Mouse (Mus musculus): Measurements from ENCODE around the gene Desi1. TPM values are rescaled to one million over a fixed set of nuclear protein-coding genes. Genes with fewer than 3 reads are reported as not detected.
A peak's percentile ranks its signal among the peaks of the same experiment; 100 is the strongest.

Gene Desi1
- polyA plus RNA-seq, 1 experiment from 2014 or later, result 26.9 TPM

GRCm38 (mm10) chr15:81960171-81961077, 73.2 kb downstream of the Desi1 start, which contains the start of gene Pmm1:
Gene Pmm1, minus strand, starts transcription at chr15:81960930.
- peak; percentile 99 for DNase-seq (ENCODE audit: low spot score)
- Histone ChIP-seq H3K36me3 (replicated peaks; ENCODE audit: control insufficient read depth, insufficient read depth, low read depth, low read length) (no peaks in the 10 kb centered on the region), H3K4me2 (ENCODE audit: low read depth, low read length) (peak within 1 kb of the TSS; percentile 83), H3K9me3 (replicated peaks; ENCODE audit: control insufficient read depth, low read length) (no peaks in the 10 kb centered on the region), H3K4me1 (ENCODE audit: control insufficient read depth, insufficient read depth, low read length) (no peaks in the 10 kb centered on the region), H3K9ac (replicated peaks; ENCODE audit: low read length) (peak within 1 kb of the TSS; percentile 46), H3K27me3 (ENCODE audit: control insufficient read depth, insufficient read depth, low read length) (no peaks in the 10 kb centered on the region), H3K27ac (replicated peaks; ENCODE audit: low read depth, low read length) (no peak within 1 kb of the TSS), H3K4me3 (ENCODE audit: low read depth, low read length) (peak within 1 kb of the TSS; percentile 42)
- ATAC-seq (replicated peaks; ENCODE audit: insufficient number of reproducible peaks, low FRiP score, low TSS enrichment, low read depth), result peak; percentile 88
- under 1% methylated on average over 77 of the region's 77 CpGs for WGBS

DNA sequence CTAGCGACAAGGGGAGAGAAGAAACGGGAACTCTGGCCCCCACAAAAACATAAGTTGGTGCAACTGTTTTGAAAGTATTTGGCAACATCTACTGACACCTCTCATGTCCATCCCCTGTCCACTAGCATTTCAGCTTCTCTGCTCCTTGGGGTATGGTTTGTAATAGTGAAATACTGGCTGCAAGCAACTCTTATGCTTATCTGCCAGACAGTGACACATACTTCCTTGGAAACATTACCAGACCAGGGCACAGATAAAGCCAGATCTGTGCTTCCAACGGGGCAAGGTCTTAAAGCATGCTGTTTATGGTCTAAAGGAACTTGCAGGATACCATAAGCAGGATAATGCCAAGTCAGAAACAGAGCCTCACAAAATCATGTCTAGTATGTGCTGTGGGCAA, 74.8 kb downstream of the Desi1 start:
- H3K4me3 ChIP-seq (ENCODE audit: low read depth, low read length), result no peak overlapping the region
- H3K36me3 ChIP-seq (replicated peaks; ENCODE audit: control insufficient read depth, insufficient read depth, low read depth, low read length), result no peaks in the 10 kb centered on the region
- DNase-seq (ENCODE audit: low spot score) (no peak), ATAC-seq (replicated peaks; ENCODE audit: insufficient number of reproducible peaks, low FRiP score, low TSS enrichment, low read depth) (no peak)
- H3K27me3 ChIP-seq (ENCODE audit: control insufficient read depth, insufficient read depth, low read length), result no peaks in the 10 kb centered on the region
- H3K4me2 ChIP-seq (ENCODE audit: low read depth, low read length), result no peak overlapping the region
- 93% methylated on average over 3 of the region's 3 CpGs for WGBS
- H3K9ac ChIP-seq (replicated peaks; ENCODE audit: low read length), result no peak overlapping the region
- no peaks in the 10 kb centered on the region for H3K9me3 ChIP-seq (replicated peaks; ENCODE audit: control insufficient read depth, low read length)
- no peaks in the 10 kb centered on the region for H3K4me1 ChIP-seq (ENCODE audit: control insufficient read depth, insufficient read depth, low read length)
- no peak overlapping the region for H3K27ac ChIP-seq (replicated peaks; ENCODE audit: low read depth, low read length)

DNA sequence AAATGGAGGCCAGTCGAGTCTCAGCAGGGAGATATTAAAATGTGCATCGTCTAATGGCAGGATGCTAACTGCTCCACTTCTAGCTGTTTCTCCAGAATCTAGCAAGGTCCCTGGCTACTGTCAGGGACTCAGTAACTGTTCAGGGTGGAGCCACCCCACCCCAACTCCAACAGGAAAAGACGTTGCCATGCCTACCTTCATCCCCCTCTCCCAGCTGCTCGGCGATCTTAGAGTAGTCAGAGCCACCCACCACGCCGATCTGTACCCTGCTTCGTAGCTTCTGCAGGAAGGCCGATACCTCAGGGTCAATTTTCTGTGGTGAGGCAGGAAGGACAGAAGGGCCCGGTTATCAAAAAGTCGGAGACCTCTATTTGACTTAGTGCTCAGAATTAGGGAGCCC, 76.1 kb downstream of the Desi1 start:
- Histone ChIP-seq H3K4me1 (ENCODE audit: control insufficient read depth, insufficient read depth, low read length) (no peaks in the 10 kb centered on the region), H3K27me3 (ENCODE audit: control insufficient read depth, insufficient read depth, low read length) (no peaks in the 10 kb centered on the region), H3K36me3 (replicated peaks; ENCODE audit: control insufficient read depth, insufficient read depth, low read depth, low read length) (no peaks in the 10 kb centered on the region), H3K27ac (replicated peaks; ENCODE audit: low read depth, low read length) (no peak overlapping the region), H3K4me3 (ENCODE audit: low read depth, low read length) (no peak overlapping the region), H3K4me2 (ENCODE audit: low read depth, low read length) (no peak overlapping the region), H3K9ac (replicated peaks; ENCODE audit: low read length) (no peak overlapping the region), H3K9me3 (replicated peaks; ENCODE audit: control insufficient read depth, low read length) (no peaks in the 10 kb centered on the region)
- ATAC-seq (replicated peaks; ENCODE audit: insufficient number of reproducible peaks, low FRiP score, low TSS enrichment, low read depth) (no peak), DNase-seq (ENCODE audit: low spot score) (no peak)
- 83% methylated on average over 11 of the region's 11 CpGs for WGBS

- Histone ChIP-seq H3K4me3 (ENCODE audit: low read depth, low read length) (no peak overlapping the region), H3K27me3 (ENCODE audit: control insufficient read depth, insufficient read depth, low read length) (no peaks in the 10 kb centered on the region), H3K4me2 (ENCODE audit: low read depth, low read length) (no peak overlapping the region), H3K9me3 (replicated peaks; ENCODE audit: control insufficient read depth, low read length) (no peaks in the 10 kb centered on the region), H3K9ac (replicated peaks; ENCODE audit: low read length) (no peak overlapping the region), H3K36me3 (replicated peaks; ENCODE audit: control insufficient read depth, insufficient read depth, low read depth, low read length) (no peaks in the 10 kb centered on the region; the same call in 1 of the 2 replicates), H3K27ac (replicated peaks; ENCODE audit: low read depth, low read length) (no peak overlapping the region), H3K4me1 (ENCODE audit: control insufficient read depth, insufficient read depth, low read length) (no peaks in the 10 kb centered on the region)
- DNase-seq (ENCODE audit: low spot score) (peak; percentile 53), ATAC-seq (replicated peaks; ENCODE audit: insufficient number of reproducible peaks, low FRiP score, low TSS enrichment, low read depth) (no peak)
- WGBS, result 57% methylated on average over 8 of the region's 8 CpGs
Measured at GRCm38 (mm10) chr15:81956457-81956856, 77.2 kb downstream of the Desi1 start.

DNA sequence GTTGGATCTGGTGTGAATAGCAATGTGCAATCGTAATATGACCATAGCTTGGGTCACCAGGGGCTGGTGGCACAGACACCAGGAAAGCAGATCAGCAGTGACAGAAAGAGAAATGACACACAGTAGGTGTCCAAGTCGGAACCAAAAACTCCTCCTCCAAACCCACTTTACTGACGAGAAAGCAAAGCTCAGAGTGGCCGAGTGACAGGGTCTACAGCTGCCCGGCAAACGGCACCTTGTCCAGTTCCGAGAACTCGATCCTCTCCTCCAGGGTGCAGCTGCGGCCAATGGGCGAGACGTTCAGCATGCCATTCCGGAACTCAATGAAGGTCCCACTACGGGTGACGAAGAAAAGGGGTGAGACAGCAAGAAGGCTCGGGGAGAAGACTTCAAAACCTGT, 78.2 kb downstream of the Desi1 start:
- Histone ChIP-seq H3K4me3 (ENCODE audit: low read depth, low read length) (no peak overlapping the region), H3K4me1 (ENCODE audit: control insufficient read depth, insufficient read depth, low read length) (no peaks in the 10 kb centered on the region), H3K9ac (replicated peaks; ENCODE audit: low read length) (no peak overlapping the region), H3K9me3 (replicated peaks; ENCODE audit: control insufficient read depth, low read length) (no peaks in the 10 kb centered on the region), H3K27me3 (ENCODE audit: control insufficient read depth, insufficient read depth, low read length) (no peaks in the 10 kb centered on the region), H3K4me2 (ENCODE audit: low read depth, low read length) (no peak overlapping the region), H3K27ac (replicated peaks; ENCODE audit: low read depth, low read length) (no peak overlapping the region), H3K36me3 (replicated peaks; ENCODE audit: control insufficient read depth, insufficient read depth, low read depth, low read length) (no peaks in the 10 kb centered on the region; the same call in 1 of the 2 replicates)
- ATAC-seq (replicated peaks; ENCODE audit: insufficient number of reproducible peaks, low FRiP score, low TSS enrichment, low read depth), result no peak
- no peak for DNase-seq (ENCODE audit: low spot score)
- WGBS, result 93% methylated on average over 15 of the region's 15 CpGs

DNA sequence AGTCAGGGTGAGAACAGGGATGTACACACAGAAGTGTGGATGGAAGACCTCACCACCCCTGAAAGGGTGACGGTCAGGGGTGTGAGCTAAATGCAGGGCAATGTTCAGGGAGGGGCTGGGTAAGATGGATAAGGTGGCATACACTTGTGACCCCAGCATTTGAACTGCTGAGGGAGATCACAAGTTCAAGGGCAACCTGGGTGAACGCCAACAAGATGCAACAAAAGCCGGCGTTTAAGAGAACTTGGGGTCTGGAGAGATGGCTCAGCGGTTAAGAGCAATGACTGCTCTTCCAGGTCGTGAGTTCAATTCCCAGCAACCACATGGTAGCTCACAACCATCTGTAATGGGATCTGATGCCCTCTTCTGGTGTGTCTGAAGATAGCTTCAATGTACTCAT, 78.9 kb downstream of the Desi1 start:
- Histone ChIP-seq H3K4me1 (ENCODE audit: control insufficient read depth, insufficient read depth, low read length) (no peaks in the 10 kb centered on the region), H3K9me3 (replicated peaks; ENCODE audit: control insufficient read depth, low read length) (no peaks in the 10 kb centered on the region), H3K4me3 (ENCODE audit: low read depth, low read length) (no peak overlapping the region), H3K36me3 (replicated peaks; ENCODE audit: control insufficient read depth, insufficient read depth, low read depth, low read length) (no peaks in the 10 kb centered on the region; the same call in 1 of the 2 replicates), H3K27me3 (ENCODE audit: control insufficient read depth, insufficient read depth, low read length) (no peaks in the 10 kb centered on the region), H3K4me2 (ENCODE audit: low read depth, low read length) (no peak overlapping the region), H3K27ac (replicated peaks; ENCODE audit: low read depth, low read length) (no peak overlapping the region), H3K9ac (replicated peaks; ENCODE audit: low read length) (no peak overlapping the region)
- ATAC-seq (replicated peaks; ENCODE audit: insufficient number of reproducible peaks, low FRiP score, low TSS enrichment, low read depth), result no peak
- WGBS, result 90% methylated on average over 6 of the region's 6 CpGs
- no peak for DNase-seq (ENCODE audit: low spot score)

DNA sequence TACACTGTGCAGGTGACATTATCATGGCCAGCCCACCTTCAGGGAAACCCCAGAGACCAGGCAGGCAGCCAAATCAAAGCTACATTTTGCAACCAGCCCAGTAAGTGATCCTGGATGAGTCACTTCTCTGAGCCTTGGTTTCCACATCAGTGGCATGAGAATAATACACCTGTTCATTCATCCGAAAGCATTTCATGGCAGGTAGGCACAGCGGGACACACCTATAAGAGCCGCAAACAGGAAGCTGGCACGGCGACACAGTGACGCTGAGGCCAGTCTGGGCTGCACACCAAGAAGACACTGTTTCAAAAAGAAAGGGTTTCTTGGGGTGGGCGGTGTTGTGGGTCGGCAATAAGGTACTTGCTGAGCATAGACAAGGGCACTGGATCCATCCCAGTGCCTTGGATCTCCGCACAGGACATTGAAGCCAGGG, 79.5 kb downstream of the Desi1 start:
- WGBS, result 96% methylated on average over 9 of the region's 9 CpGs
- no peak for DNase-seq (ENCODE audit: low spot score)
- Histone ChIP-seq H3K36me3 (replicated peaks; ENCODE audit: control insufficient read depth, insufficient read depth, low read depth, low read length) (no peaks in the 10 kb centered on the region; the same call in 1 of the 2 replicates), H3K9me3 (replicated peaks; ENCODE audit: control insufficient read depth, low read length) (no peaks in the 10 kb centered on the region), H3K4me1 (ENCODE audit: control insufficient read depth, insufficient read depth, low read length) (no peaks in the 10 kb centered on the region), H3K27ac (replicated peaks; ENCODE audit: low read depth, low read length) (no peak overlapping the region), H3K9ac (replicated peaks; ENCODE audit: low read length) (no peak overlapping the region), H3K4me2 (ENCODE audit: low read depth, low read length) (no peak overlapping the region), H3K4me3 (ENCODE audit: low read depth, low read length) (no peak overlapping the region), H3K27me3 (ENCODE audit: control insufficient read depth, insufficient read depth, low read length) (no peaks in the 10 kb centered on the region)
- ATAC-seq (replicated peaks; ENCODE audit: insufficient number of reproducible peaks, low FRiP score, low TSS enrichment, low read depth), result no peak

DNA sequence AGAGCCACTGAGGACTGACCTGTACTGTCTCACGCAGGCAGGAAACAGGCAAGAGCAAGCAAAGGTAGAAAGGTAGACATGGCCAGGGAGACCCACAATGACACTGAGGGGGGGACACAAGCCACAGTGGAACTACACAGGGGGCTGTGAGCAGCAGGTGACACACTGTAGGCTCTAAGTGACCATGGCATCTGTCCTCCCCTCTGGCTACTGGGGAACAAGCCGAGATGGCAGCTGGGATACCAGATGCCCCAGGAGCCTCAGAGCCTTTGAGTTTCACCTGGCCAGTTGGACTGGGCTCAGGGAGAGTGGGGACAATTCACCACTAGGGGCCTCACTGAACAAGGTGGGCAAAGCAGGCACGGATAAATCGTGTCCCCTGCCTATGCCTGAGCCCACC, 81.4 kb downstream of the Desi1 start:
- H3K9me3 ChIP-seq (replicated peaks; ENCODE audit: control insufficient read depth, low read length), result no peaks in the 10 kb centered on the region
- H3K4me2 ChIP-seq (ENCODE audit: low read depth, low read length), result no peak overlapping the region
- no peaks in the 10 kb centered on the region for H3K4me1 ChIP-seq (ENCODE audit: control insufficient read depth, insufficient read depth, low read length)
- H3K27me3 ChIP-seq (ENCODE audit: control insufficient read depth, insufficient read depth, low read length), result no peaks in the 10 kb centered on the region
- no peak overlapping the region for H3K27ac ChIP-seq (replicated peaks; ENCODE audit: low read depth, low read length)
- H3K36me3 ChIP-seq (replicated peaks; ENCODE audit: control insufficient read depth, insufficient read depth, low read depth, low read length), result no peaks in the 10 kb centered on the region; the same call in 1 of the 2 replicates
- 84% methylated on average over 4 of the region's 4 CpGs for WGBS
- ATAC-seq (replicated peaks; ENCODE audit: insufficient number of reproducible peaks, low FRiP score, low TSS enrichment, low read depth) (no peak), DNase-seq (ENCODE audit: low spot score) (no peak)
- no peak overlapping the region for H3K4me3 ChIP-seq (ENCODE audit: low read depth, low read length)
- no peak overlapping the region for H3K9ac ChIP-seq (replicated peaks; ENCODE audit: low read length)

Data from embryonic facial prominence, embryonic 11.5 days (tissue).